Mouse (Mus musculus): ENCODE measurements around the gene Gm853. TPM values are rescaled to one million over a fixed set of nuclear protein-coding genes. Genes with fewer than 3 reads are reported as not detected.
"Not testable (repeated sequence)": the region's sequence is repeated elsewhere in the genome, so short reads cannot be mapped to it uniquely, and the experiment has no call there.

The Gm853 gene
- polyA plus RNA-seq, 1 experiment from 2014 or later, result not detected

DNA sequence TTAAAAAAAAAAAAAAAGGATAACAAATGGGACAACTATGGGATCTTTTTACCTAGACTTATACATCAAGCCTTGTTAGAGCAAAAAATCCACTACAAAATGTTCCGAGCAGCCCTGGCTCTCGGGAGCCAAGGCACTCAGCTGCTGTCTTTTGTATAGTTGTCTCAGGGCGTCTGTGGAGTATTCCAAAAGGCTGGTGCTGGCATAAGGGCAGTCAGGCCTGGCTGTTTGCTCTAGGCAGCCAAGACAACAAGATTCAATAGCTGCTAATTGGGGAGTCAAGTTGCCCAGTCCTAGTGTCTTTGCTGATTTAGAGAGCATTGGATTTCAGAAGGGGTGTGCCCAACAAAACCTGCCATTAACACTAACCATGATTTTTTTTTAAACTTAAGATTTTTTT, 26.4 kb upstream of the Gm853 start:
- Histone ChIP-seq H3K27ac (no peak overlapping the region), H3K9me3 (no peaks in the 10 kb centered on the region), H3K4me1 (peaks cover 25% of the 10 kb centered on the region), H3K27me3 (ENCODE audit: insufficient read depth, poor library complexity, severe bottlenecking) (peaks cover 23% of the 10 kb centered on the region), H3K36me3 (no peaks in the 10 kb centered on the region), H3K4me3 (no peak overlapping the region)
- DNase-seq (ENCODE audit: low spot score), result no peak
- 70% methylated on average over 3 of the region's 3 CpGs for WGBS

DNA sequence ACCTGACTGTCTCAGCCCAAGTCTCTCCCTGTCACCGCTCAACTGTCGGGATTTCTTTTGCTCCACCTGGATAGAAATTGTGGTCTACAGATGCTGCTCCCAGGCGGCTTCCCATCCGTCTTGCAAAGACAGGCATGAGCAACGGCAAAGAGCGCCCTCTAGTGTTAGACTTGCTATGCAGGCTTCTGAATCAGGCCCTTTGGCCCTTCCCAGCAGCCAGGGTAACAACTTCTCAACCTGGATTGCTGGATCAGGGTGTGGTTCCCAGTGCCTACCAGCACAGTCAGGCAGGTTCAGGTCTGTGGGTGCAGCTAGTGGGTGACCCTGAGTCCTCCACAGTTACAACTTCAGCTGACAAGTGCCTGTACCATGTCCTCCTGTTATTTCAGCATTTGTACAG, 23.9 kb upstream of the Gm853 start:
- no peak overlapping the region for H3K27ac ChIP-seq
- WGBS, result 2% methylated on average over 6 of the region's 6 CpGs
- peaks cover 2% of the 10 kb centered on the region; the same call in 1 of the 2 replicates for H3K4me1 ChIP-seq
- DNase-seq (ENCODE audit: low spot score), result peak; percentile 87
- no peaks in the 10 kb centered on the region for H3K9me3 ChIP-seq
- H3K36me3 ChIP-seq, result no peaks in the 10 kb centered on the region
- H3K4me3 ChIP-seq, result no peak overlapping the region
- peaks cover 23% of the 10 kb centered on the region; the same call in 1 of the 2 replicates for H3K27me3 ChIP-seq (ENCODE audit: insufficient read depth, poor library complexity, severe bottlenecking)

- Histone ChIP-seq H3K27me3 (ENCODE audit: insufficient read depth, poor library complexity, severe bottlenecking) (peaks cover 23% of the 10 kb centered on the region; the same call in 1 of the 2 replicates), H3K27ac (no peak overlapping the region), H3K4me1 (no peaks in the 10 kb centered on the region), H3K36me3 (no peaks in the 10 kb centered on the region), H3K4me3 (no peak overlapping the region), H3K9me3 (no peaks in the 10 kb centered on the region)
- DNase-seq (ENCODE audit: low spot score), result no peak
- WGBS, result 60% methylated on average over 8 of the region's 8 CpGs
Measured at GRCm38 (mm10) chr4:130244749-130245148, 22.5 kb upstream of the Gm853 start.

DNA sequence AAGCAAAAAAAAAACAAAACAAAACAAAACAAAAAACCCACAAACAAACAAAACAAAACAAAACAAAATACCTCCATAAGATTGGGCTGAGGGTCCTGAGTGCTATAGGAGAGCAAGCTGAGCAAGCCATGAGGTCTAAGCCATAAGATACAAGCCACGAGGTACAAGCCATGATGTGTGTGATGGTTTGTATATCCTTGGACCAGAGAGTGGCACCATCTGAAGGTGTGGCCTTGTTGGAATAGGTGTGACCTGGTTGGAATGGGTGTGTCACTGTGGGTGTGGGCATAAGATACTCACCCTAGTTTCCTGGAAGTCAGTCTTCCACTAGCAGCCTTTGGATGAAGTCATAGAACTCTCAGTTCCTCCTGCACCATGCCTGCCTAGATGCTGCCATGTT, 21.4 kb upstream of the Gm853 start:
- not testable (repeated sequence) for H3K36me3 ChIP-seq; DNase-seq (ENCODE audit: low spot score); H3K4me3 ChIP-seq; H3K9me3 ChIP-seq; H3K27ac ChIP-seq; H3K4me1 ChIP-seq
- H3K27me3 ChIP-seq (ENCODE audit: insufficient read depth, poor library complexity, severe bottlenecking), result peaks cover 23% of the 10 kb centered on the region; the same call in 1 of the 2 replicates
- 64% methylated on average over 1 of the region's 1 CpGs for WGBS

- no peak overlapping the region for H3K27ac ChIP-seq
- peak; percentile 81 for DNase-seq (ENCODE audit: low spot score)
- no peaks in the 10 kb centered on the region for H3K9me3 ChIP-seq
- no peaks in the 10 kb centered on the region for H3K36me3 ChIP-seq
- H3K4me3 ChIP-seq, result no peak overlapping the region
- peaks cover 23% of the 10 kb centered on the region; the same call in 1 of the 2 replicates for H3K27me3 ChIP-seq (ENCODE audit: insufficient read depth, poor library complexity, severe bottlenecking)
- H3K4me1 ChIP-seq, result no peaks in the 10 kb centered on the region
- 83% methylated on average over 5 of the region's 5 CpGs for WGBS
Measured at GRCm38 (mm10) chr4:130242956-130243355, 20.8 kb upstream of the Gm853 start.

- H3K4me1 ChIP-seq, result no peaks in the 10 kb centered on the region
- peaks cover 14% of the 10 kb centered on the region; the same call in 1 of the 2 replicates for H3K27me3 ChIP-seq (ENCODE audit: insufficient read depth, poor library complexity, severe bottlenecking)
- DNase-seq (ENCODE audit: low spot score), result no peak
- WGBS, result 33% methylated on average over 5 of the region's 5 CpGs
- no peaks in the 10 kb centered on the region for H3K36me3 ChIP-seq
- H3K9me3 ChIP-seq, result no peaks in the 10 kb centered on the region
- H3K27ac ChIP-seq, result no peak overlapping the region
- H3K4me3 ChIP-seq, result no peak overlapping the region
Measured at GRCm38 (mm10) chr4:130240695-130241094, 18.5 kb upstream of the Gm853 start.

DNA sequence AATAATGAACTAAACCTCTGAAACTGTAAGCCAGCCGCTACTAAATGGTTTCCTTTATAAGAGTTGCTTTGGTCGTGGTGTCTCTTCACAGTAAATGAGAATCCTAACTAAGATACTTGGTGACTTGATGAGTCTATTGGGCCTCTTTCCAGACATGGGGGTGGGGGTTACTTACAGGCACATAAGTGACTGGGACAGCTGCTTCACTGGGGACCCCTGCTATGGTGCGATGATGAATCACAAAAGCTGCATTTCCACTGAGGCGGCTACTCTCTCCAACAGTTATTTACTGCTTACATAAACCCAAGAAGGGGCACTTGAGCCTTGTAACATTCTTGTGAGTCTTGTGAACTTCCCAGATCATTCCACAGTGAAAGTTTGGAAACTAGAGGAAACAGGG, 15.4 kb upstream of the Gm853 start:
- Histone ChIP-seq H3K27ac (no peak overlapping the region), H3K4me1 (no peaks in the 10 kb centered on the region), H3K4me3 (no peak overlapping the region), H3K27me3 (ENCODE audit: insufficient read depth, poor library complexity, severe bottlenecking) (no peaks in the 10 kb centered on the region), H3K9me3 (no peaks in the 10 kb centered on the region), H3K36me3 (no peaks in the 10 kb centered on the region)
- DNase-seq (ENCODE audit: low spot score), result no peak
- 84% methylated on average over 4 of the region's 4 CpGs for WGBS

GRCm38 (mm10) chr4:130236361-130236760, 14.2 kb upstream of the Gm853 start:
- no peak for DNase-seq (ENCODE audit: low spot score)
- H3K4me3 ChIP-seq, result no peak overlapping the region
- no peaks in the 10 kb centered on the region for H3K27me3 ChIP-seq (ENCODE audit: insufficient read depth, poor library complexity, severe bottlenecking)
- H3K27ac ChIP-seq, result no peak overlapping the region
- 46% methylated on average over 8 of the region's 8 CpGs for WGBS
- H3K36me3 ChIP-seq, result no peaks in the 10 kb centered on the region
- H3K4me1 ChIP-seq, result no peaks in the 10 kb centered on the region
- H3K9me3 ChIP-seq, result no peaks in the 10 kb centered on the region

GRCm38 (mm10) chr4:130224071-130224470, 1.9 kb upstream of the Gm853 start:
- H3K4me1 ChIP-seq, result peaks cover under 1% of the 10 kb centered on the region; the same call in 1 of the 2 replicates
- H3K27me3 ChIP-seq (ENCODE audit: insufficient read depth, poor library complexity, severe bottlenecking), result peaks cover 11% of the 10 kb centered on the region
- H3K27ac ChIP-seq, result no peak overlapping the region
- H3K9me3 ChIP-seq, result no peaks in the 10 kb centered on the region
- no peaks in the 10 kb centered on the region for H3K36me3 ChIP-seq
- DNase-seq (ENCODE audit: low spot score), result no peak
- no peak overlapping the region for H3K4me3 ChIP-seq

DNA sequence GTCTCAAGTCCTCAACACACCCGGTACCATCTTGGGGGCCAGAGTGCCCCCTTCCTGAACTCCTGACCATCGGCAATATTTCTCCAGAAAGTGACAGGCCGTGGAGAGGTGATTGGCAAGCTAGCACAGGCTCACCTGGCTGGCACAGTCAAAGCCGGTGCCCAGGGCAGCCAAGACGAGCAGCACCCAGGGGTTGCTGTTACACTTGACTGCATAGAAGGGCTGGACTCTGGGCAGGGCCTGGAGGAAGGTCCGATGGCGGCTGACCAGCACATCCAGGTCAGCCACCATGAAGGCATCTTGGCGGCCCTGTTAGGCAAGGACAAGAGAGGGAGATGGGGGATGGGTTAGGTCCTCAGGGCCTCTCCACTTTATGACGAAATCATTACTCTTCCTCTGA, 2.0 kb downstream of the Gm853 start:
- WGBS, result 79% methylated on average over 9 of the region's 9 CpGs
- DNase-seq (ENCODE audit: low spot score), result no peak
- peaks cover 7% of the 10 kb centered on the region for H3K4me1 ChIP-seq
- peaks cover 18% of the 10 kb centered on the region for H3K27me3 ChIP-seq (ENCODE audit: insufficient read depth, poor library complexity, severe bottlenecking)
- no peak overlapping the region for H3K4me3 ChIP-seq
- H3K9me3 ChIP-seq, result no peaks in the 10 kb centered on the region
- H3K36me3 ChIP-seq, result no peaks in the 10 kb centered on the region
- no peak overlapping the region for H3K27ac ChIP-seq

DNA sequence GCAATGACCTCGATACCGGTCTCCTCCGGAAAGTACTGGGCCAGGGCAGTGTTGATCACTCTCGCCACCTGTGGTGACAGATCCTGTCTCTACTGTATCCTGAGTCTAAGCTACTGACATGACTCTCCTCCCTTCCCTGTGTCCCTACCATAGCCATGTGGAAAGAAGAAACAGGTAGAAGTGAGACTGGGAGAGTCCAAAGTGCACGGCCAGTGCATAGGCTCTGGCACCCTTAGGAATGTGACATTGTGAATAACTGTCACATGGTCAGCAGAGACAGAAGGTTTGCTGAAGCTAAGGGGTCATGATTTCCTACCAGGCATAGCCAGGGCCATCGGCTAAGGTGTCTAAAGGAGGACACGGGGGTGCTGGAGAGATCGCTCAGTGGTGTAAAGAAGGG, 6.8 kb downstream of the Gm853 start:
- Histone ChIP-seq H3K27ac (no peak overlapping the region), H3K9me3 (no peaks in the 10 kb centered on the region), H3K4me3 (no peak overlapping the region), H3K4me1 (peaks cover 9% of the 10 kb centered on the region), H3K27me3 (ENCODE audit: insufficient read depth, poor library complexity, severe bottlenecking) (peaks cover 20% of the 10 kb centered on the region), H3K36me3 (no peaks in the 10 kb centered on the region)
- no peak for DNase-seq (ENCODE audit: low spot score)
- WGBS, result 89% methylated on average over 8 of the region's 8 CpGs

- Histone ChIP-seq H3K36me3 (no peaks in the 10 kb centered on the region), H3K9me3 (no peaks in the 10 kb centered on the region), H3K27ac (peak overlapping the region; percentile 60), H3K4me3 (no peak overlapping the region), H3K27me3 (ENCODE audit: insufficient read depth, poor library complexity, severe bottlenecking) (peaks cover 13% of the 10 kb centered on the region), H3K4me1 (peaks cover 6% of the 10 kb centered on the region)
- WGBS, result 61% methylated on average over 10 of the region's 10 CpGs
- DNase-seq (ENCODE audit: low spot score), result peak; percentile 86
Measured at GRCm38 (mm10) chr4:130213857-130214256, 8.3 kb downstream of the Gm853 start.

DNA sequence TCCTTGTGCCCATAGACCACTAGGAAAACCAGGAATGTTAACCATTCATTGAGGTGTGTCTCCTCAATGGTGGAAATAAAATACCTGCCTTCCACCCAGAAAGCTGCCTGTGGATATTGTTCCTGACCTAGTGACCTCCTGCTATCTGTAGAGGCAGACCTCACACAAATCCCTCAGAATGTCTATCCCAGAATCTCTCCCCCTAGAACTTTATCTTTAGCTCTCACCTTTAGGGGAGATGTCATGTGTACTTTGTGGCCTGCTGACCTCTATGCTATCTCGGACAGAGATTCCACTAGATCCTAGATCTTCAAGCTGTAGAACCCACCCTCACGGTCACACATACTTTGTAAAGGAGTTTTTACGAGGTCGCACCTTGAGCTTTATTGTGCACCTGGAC, 9.0 kb downstream of the Gm853 start:
- Histone ChIP-seq H3K9me3 (no peaks in the 10 kb centered on the region), H3K27ac (peak overlapping the region; percentile 60; the same call in 1 of the 2 replicates), H3K36me3 (no peaks in the 10 kb centered on the region), H3K4me3 (no peak overlapping the region), H3K4me1 (0 out of 2 replicates have a peak, but pooled peaks cover 5% of the 10 kb centered on the region), H3K27me3 (ENCODE audit: insufficient read depth, poor library complexity, severe bottlenecking) (peaks cover 11% of the 10 kb centered on the region; the same call in 1 of the 2 replicates)
- whole genome bisulfite sequencing, result 80% methylated on average over 4 of the region's 4 CpGs
- DNase-seq (ENCODE audit: low spot score), result no peak

DNA sequence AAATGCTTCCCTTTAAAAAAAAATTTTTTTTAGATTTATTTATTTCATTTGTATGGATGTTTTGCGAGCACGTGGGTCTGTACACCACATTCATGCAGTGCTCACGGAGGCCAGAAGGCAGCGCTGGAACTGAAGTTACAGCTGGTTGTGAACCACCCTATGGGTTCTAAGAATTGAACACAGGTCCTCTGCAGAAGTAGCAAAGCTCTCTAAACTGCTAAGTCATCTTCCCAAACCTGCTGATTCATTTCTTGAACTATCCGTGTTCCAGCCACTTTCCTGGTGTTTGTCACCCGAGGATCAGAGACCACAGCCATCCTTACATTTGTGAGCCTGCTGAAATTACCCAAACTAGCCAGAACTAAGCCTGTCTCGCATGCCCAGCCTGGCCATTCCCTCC, 9.8 kb downstream of the Gm853 start:
- 0 out of 2 replicates have a peak, but pooled peaks cover 5% of the 10 kb centered on the region for H3K4me1 ChIP-seq
- H3K9me3 ChIP-seq, result no peaks in the 10 kb centered on the region
- H3K36me3 ChIP-seq, result no peaks in the 10 kb centered on the region
- no peak for DNase-seq (ENCODE audit: low spot score)
- no peak overlapping the region for H3K27ac ChIP-seq
- WGBS, result 74% methylated on average over 7 of the region's 7 CpGs
- no peak overlapping the region for H3K4me3 ChIP-seq
- peaks cover 11% of the 10 kb centered on the region; the same call in 1 of the 2 replicates for H3K27me3 ChIP-seq (ENCODE audit: insufficient read depth, poor library complexity, severe bottlenecking)
